ENCODE assay signal across 26 mouse cellular contexts in the genomic region with DNA sequence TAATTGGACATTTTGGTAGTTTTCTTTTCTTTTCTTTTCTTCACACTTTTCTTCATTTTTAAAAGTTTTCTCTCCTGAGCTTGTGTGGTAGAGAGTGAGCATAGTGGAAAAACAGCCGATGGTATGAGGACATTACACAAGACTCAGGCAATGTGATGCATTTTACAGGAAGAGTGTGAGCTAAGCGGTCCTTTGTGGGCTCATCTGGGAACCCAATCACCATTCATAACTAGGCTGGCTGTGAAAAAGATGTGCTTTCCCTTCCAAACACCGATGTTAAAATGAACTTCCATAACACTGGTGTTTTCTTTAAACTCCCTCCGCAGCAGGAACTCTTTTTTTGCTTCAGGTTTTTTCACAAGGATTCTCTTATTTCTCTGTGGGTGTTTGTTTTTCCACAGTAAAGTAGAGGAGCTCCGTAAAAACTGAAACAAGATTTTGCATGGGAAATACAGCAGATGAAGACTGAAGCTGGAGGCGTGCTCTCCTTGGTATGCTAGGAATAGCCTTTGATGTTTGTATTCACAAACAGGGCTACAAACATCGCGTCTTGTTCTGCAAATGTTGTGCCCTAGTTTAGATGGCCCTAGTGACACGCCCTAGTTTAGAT.
A peak's percentile ranks its signal among the peaks of the same experiment; 100 is the strongest.
DNase-seq lines count a peak whose midpoint lies in the region; ATAC-seq and TF ChIP-seq lines count a peak whose summit lies in the region.
"Had no signal": no experiment of that assay in that cellular context is flagged by ENCODE, and none has a peak within 500 bp of the region (broad histone marks: within the 10 kb centered on the region; RNA-seq: fewer than 3 reads in every experiment).

No protein-coding gene starts in this region.

- no peak overlapping the region; the same call in 1 of the 2 replicates for H3K4me3 ChIP-seq in layer of hippocampus, adult 2 months
- H3K4me3 ChIP-seq in cerebellum, adult 2 months (replicated peaks; ENCODE audit: insufficient read depth, low read depth, low read length) = no peak overlapping the region
- H3K4me3 ChIP-seq in forebrain, embryonic 15.5 days = no peak overlapping the region
- H3K4me3 ChIP-seq: hindbrain, embryonic 10.5 days; hindbrain, embryonic 15.5 days had no signal

- no peaks in the 10 kb centered on the region for H3K36me3 ChIP-seq in forebrain, embryonic 15.5 days
- H3K36me3 ChIP-seq: hindbrain, embryonic 10.5 days; hindbrain, embryonic 15.5 days had no signal

- no peaks in the 10 kb centered on the region for H3K4me1 ChIP-seq in cerebellum, adult 2 months (ENCODE audit: control insufficient read depth, insufficient read depth, low read length)
- H3K4me1 ChIP-seq in forebrain, embryonic 15.5 days = no peaks in the 10 kb centered on the region
- H3K4me1 ChIP-seq: hindbrain, embryonic 10.5 days; hindbrain, embryonic 15.5 days had no signal

- WGBS in cerebellum, adult 2 months = 84% methylated on average over 9 of the region's 9 CpGs
- WGBS in forebrain, embryonic 15.5 days = 86% methylated on average over 9 of the region's 9 CpGs

- no peak for ATAC-seq in forebrain, embryonic 15.5 days (replicated peaks)
- ATAC-seq: forebrain, embryonic 16.5 days; inflammation-experienced regulatory T-cells, adult 6 months; midbrain, embryonic 16.5 days had no signal

- H3K9me3 ChIP-seq in forebrain, embryonic 15.5 days = no peaks in the 10 kb centered on the region
- H3K9me3 ChIP-seq: hindbrain, embryonic 10.5 days; hindbrain, embryonic 15.5 days had no signal

- no peaks in the 10 kb centered on the region for H3K27me3 ChIP-seq in cerebellum, adult 2 months (ENCODE audit: control insufficient read depth, insufficient read depth, low read length)
- no peaks in the 10 kb centered on the region for H3K27me3 ChIP-seq in forebrain, embryonic 15.5 days
- H3K27me3 ChIP-seq: hindbrain, embryonic 15.5 days had no signal

- H3K4me2 ChIP-seq in forebrain, embryonic 15.5 days (replicated peaks) = no peak overlapping the region
- H3K4me2 ChIP-seq: hindbrain, embryonic 15.5 days; midbrain, embryonic 11.5 days had no signal

- TF ChIP-seq POLR2A in cerebellum, adult 2 months (IDR thresholded peaks at IDR 0.05; ENCODE audit: borderline replicate concordance, insufficient read depth, low read length) = no peak

- no peak for DNase-seq in layer of hippocampus, adult 2 months (ENCODE audit: low spot score in 2 of 2)
- no peak for DNase-seq in layer of hippocampus, adult 18-20 months (ENCODE audit: low spot score in 2 of 2)
- peak; percentile 8 for DNase-seq in right cerebral cortex, adult 18-20 months
- no peak for DNase-seq in right cerebral cortex, postnatal 4 days
- DNase-seq in fibroblast of lung, adult 2 months (ENCODE audit: low read depth) = peak; percentile 41
- no peak for DNase-seq in cerebellum, adult 2 months
- DNase-seq: adrenal gland, postnatal 25 days; cerebellum, adult 8-10 months; cerebellum, postnatal 25 days; gastrocnemius, postnatal 10 days; heart, postnatal 14 days; kidney, adult 11 months; kidney, postnatal 14 days; liver; lung, adult 2 months; lung, postnatal 10 days; thymus, adult 18-20 months; thymus, postnatal 25 days had no signal

- H3K27ac ChIP-seq in layer of hippocampus, adult 2 months = peak overlapping the region; percentile 72
- no peak overlapping the region for H3K27ac ChIP-seq in cerebellum, adult 2 months (ENCODE audit: insufficient read depth, low read length)
- H3K27ac ChIP-seq in forebrain, embryonic 15.5 days (replicated peaks) = no peak overlapping the region
- H3K27ac ChIP-seq: hindbrain, embryonic 10.5 days; hindbrain, embryonic 15.5 days; liver, embryonic 14.5 days had no signal

- no peak overlapping the region for H3K9ac ChIP-seq in forebrain, embryonic 15.5 days (replicated peaks)
- H3K9ac ChIP-seq: hindbrain, embryonic 15.5 days; liver, embryonic 14.5 days had no signal

- TF ChIP-seq CTCF in layer of hippocampus, adult 2 months (conservative IDR thresholded peaks at IDR 0.05) = no peak
- TF ChIP-seq CTCF in cerebellum, adult 2 months (IDR thresholded peaks at IDR 0.05; ENCODE audit: borderline replicate concordance, insufficient read depth, low read depth, low read length) = no peak

Comparison
In these comparisons a context has a peak if more than half of its experiments do, and no peak if none do; other contexts are left out.
1. DNase-seq: peak in right cerebral cortex, adult 18-20 months (single experiment) and fibroblast of lung, adult 2 months (single experiment); none in layer of hippocampus, adult 2 months (0 of 2), layer of hippocampus, adult 18-20 months (0 of 2), right cerebral cortex, postnatal 4 days (single experiment) and cerebellum, adult 2 months (0 of 2).